Mouse (Mus musculus) forebrain, embryonic 12.5 days (tissue): ENCODE measurements at regions not wholly inside any gene's neighbourhood (a gene's known extent, or its start where the extent isn't known, plus 50 kb on each side); places are given as distances from the start of the nearest gene placed in this dataset.

Experiments used
- ATAC-seq: fragments of 200-750 bp; cut with Nextera tagmentation; 2 replicates; pipeline ENCODE4 v1.8.0; 2017; ENCODE audit warnings: moderate TSS enrichment; ENCODE audit not compliant: low FRiP score
- H3K27ac ChIP-seq: fragments of 300-500 bp; sonication (generic); 2 replicates; pipeline ENCODE4 v1.5.1; 2016; ENCODE audit warnings: mild to moderate bottlenecking
- H3K27me3 ChIP-seq: fragments of 300-500 bp; sonication (generic); 2 replicates; pipeline ENCODE4 v1.6.1; 2016; ENCODE audit warnings: mild to moderate bottlenecking
- H3K36me3 ChIP-seq: fragments of 300-500 bp; sonication (generic); replicated peaks from 2 replicates; pipeline ENCODE4 v1.6.1; 2016; ENCODE audit warnings: mild to moderate bottlenecking
- H3K4me1 ChIP-seq: fragments of 300-500 bp; sonication (generic); 2 replicates; pipeline ENCODE4 v1.6.1; 2016
- H3K4me2 ChIP-seq: fragments of 300-500 bp; sonication (generic); 2 replicates; pipeline ENCODE4 v1.6.1; 2016; ENCODE audit warnings: mild to moderate bottlenecking, moderate library complexity
- H3K4me3 ChIP-seq: fragments of 300-500 bp; sonication (generic); replicated peaks from 2 replicates; pipeline ENCODE4 v1.5.1; 2016; ENCODE audit warnings: mild to moderate bottlenecking
- H3K9ac ChIP-seq: fragments of 300-500 bp; sonication (generic); 2 replicates; pipeline ENCODE4 v1.6.1; 2016; ENCODE audit warnings: mild to moderate bottlenecking
- H3K9me3 ChIP-seq: fragments of 300-500 bp; sonication (generic); 2 replicates; pipeline ENCODE4 v1.6.1; 2016
- WGBS: fragments of 180-500 bp; shearing (Covaris S2); methylation state at CpG from one replicate; pipeline ENCODE4 v1.1.7; 2016; 5-methylcytosine and 5-hydroxymethylcytosine counted together

DNA sequence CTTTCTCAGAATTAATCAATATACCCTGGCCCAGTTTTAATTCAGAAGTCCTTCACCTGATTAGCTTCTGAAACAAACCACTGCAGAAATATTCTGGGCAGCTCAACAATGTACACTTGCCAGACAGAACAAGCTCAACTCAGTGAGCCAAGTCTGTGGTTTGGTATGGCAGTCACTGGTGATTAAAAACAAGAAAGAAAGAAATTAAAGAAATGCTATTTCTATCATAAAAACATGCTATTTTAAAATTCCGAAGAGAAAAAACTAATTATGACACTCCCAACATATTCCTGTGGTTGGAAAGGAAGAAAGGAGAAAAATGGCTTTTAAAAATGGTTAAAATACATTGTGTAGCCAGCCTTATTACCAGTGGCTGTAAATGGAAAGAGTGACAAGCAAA lies 332.1 kb upstream of the Rasgrp1 start:
- H3K27me3 ChIP-seq, result no peaks in the 10 kb centered on the region
- H3K4me2 ChIP-seq, result no peak overlapping the region
- H3K36me3 ChIP-seq, result no peaks in the 10 kb centered on the region
- ATAC-seq, result no peak
- peaks cover 5% of the 10 kb centered on the region; the same call in 1 of the 2 replicates for H3K4me1 ChIP-seq
- no peak overlapping the region for H3K4me3 ChIP-seq
- H3K27ac ChIP-seq, result no peak overlapping the region
- H3K9ac ChIP-seq, result no peak overlapping the region
- 86% methylated on average over 1 of the region's 1 CpGs for WGBS
- H3K9me3 ChIP-seq, result no peaks in the 10 kb centered on the region

DNA sequence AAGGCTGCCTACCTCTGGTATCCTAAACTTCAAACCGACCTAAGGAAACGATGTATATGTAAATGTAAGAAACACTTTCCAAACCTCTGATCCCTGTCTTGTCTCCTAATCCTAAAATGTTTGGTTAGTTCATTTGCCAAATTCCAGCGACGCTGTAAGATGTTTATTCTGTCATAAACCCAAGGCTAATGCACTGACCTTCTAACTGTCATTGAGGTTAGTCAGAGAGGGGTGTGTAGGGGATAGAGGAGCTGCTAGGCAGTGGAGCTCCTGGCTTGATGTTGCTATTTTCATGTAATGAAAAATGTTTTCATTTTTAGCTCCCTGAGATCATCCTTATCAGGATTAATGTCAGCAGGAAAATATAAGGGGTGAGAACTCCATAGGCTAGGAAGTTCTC lies 335.8 kb upstream of the Rasgrp1 start:
- no peak overlapping the region for H3K9ac ChIP-seq
- H3K36me3 ChIP-seq, result no peaks in the 10 kb centered on the region
- no peak overlapping the region for H3K4me2 ChIP-seq
- H3K4me1 ChIP-seq, result peaks cover 5% of the 10 kb centered on the region; the same call in 1 of the 2 replicates
- H3K4me3 ChIP-seq, result no peak overlapping the region
- 80% methylated on average over 4 of the region's 4 CpGs for WGBS
- no peaks in the 10 kb centered on the region for H3K9me3 ChIP-seq
- ATAC-seq, result no peak
- H3K27me3 ChIP-seq, result no peaks in the 10 kb centered on the region
- no peak overlapping the region for H3K27ac ChIP-seq

DNA sequence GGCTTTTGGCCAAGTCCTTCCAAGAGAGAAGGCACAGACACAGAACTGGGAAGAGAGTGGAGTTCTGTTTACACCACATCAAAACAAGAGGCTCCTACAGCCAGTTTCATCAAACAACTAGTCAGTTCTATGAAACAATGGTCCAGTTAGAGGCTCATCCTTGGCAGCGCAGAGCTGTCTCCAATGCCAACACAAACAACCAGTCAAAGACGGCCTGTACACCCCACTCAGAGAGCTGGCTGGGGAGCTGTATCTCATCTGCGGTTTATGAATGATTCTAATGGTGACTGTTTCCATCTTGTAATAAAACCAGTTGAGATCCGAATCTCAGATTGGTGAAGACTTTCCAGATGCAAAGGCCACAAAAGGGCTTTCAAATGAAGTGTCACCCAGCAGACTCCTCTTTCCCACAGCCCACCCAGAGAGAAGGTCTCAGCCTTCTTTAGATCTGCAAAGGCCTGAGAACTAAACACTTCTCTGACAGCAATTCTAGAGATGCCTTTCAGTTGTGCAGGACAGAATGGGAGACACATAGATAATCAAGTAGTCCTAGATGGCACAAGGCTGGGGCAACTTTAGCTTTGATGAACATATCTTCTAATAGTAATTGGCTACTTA lies 343.1 kb upstream of the Rasgrp1 start:
- no peaks in the 10 kb centered on the region for H3K4me1 ChIP-seq
- H3K36me3 ChIP-seq, result no peaks in the 10 kb centered on the region
- no peak overlapping the region for H3K27ac ChIP-seq
- H3K4me2 ChIP-seq, result no peak overlapping the region
- no peaks in the 10 kb centered on the region for H3K9me3 ChIP-seq
- no peak overlapping the region for H3K9ac ChIP-seq
- no peak for ATAC-seq
- 87% methylated on average over 4 of the region's 4 CpGs for WGBS
- no peaks in the 10 kb centered on the region for H3K27me3 ChIP-seq
- H3K4me3 ChIP-seq, result no peak overlapping the region

DNA sequence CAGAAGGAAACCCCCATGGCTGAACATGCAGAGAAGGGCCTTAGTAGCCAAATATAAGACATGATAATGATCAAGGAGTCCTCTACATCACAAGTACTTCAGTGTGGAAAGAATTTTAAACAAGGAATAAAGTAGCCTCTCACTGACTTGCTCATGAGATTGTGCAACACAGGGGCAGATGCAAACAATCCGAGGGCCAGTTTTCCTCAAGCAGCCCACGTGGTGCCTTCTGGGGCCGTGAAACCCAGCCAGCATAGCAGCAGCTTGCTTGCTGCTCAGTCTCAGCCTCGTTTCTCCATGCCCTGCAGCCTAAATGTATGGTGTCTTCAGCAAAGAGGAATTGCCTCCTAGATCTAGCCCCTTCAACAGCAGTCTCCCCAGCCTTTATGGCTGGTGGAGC lies 350.7 kb upstream of the Rasgrp1 start:
- Histone ChIP-seq H3K9ac (no peak overlapping the region), H3K4me1 (no peaks in the 10 kb centered on the region), H3K9me3 (no peaks in the 10 kb centered on the region), H3K36me3 (no peaks in the 10 kb centered on the region), H3K4me3 (no peak overlapping the region), H3K4me2 (no peak overlapping the region), H3K27ac (no peak overlapping the region), H3K27me3 (no peaks in the 10 kb centered on the region)
- no peak for ATAC-seq
- 79% methylated on average over 4 of the region's 4 CpGs for WGBS

DNA sequence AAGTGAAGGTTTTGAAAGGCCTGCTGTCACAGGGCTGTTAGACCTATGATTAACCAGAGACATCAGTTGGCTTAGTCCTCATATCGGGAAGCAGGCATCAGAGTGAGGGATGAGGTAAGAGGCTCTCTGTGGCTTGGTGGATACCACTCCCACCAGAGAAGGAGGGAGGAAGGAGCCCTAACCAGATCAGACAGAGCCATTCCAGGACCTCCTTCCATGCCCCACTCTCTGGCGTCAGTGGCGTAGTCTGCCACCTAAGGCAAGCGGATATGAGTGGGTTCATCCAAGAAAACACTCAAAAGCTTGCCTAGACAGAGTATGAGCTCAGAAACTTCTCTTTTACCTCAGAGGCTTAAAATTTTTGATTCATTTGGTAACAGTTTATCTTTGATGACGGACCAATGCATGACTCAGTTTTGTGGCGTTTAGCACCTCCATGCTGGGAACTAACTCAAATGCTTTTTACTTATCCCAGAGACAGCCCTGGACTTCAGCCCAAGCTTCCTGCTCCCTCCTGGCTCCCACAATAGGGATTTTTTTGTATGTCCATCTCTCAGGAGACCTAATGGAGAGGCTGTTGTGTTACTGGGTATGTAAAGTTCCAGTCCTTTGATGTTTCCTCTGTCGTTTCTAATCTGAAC lies 367.5 kb upstream of the Rasgrp1 start:
- Histone ChIP-seq H3K27ac (no peak overlapping the region), H3K9me3 (no peaks in the 10 kb centered on the region), H3K4me3 (no peak overlapping the region), H3K9ac (no peak overlapping the region), H3K4me2 (no peak overlapping the region), H3K36me3 (no peaks in the 10 kb centered on the region), H3K27me3 (no peaks in the 10 kb centered on the region), H3K4me1 (no peaks in the 10 kb centered on the region)
- 90% methylated on average over 7 of the region's 7 CpGs for WGBS
- ATAC-seq, result no peak

DNA sequence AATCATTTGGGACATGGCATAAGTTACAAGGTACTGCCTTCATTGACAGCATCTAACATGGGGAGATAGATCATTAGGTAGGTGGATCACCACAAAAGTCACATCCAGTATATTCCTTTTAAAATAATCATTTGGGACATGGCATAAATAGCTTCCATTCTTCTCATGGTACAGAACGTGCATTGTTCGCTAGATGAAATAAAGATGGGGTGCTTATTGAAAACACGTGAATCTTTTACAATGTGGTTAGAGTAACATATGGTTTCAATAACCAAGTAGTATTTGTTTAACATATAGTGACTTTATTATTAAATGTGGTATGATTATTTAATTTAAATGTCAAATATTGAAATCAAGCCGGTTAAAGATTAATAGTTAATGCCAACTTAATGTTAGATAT lies 381.3 kb upstream of the Rasgrp1 start:
- ATAC-seq, result no peak
- H3K27ac ChIP-seq, result no peak overlapping the region
- WGBS, result 86% methylated on average over 4 of the region's 4 CpGs

DNA sequence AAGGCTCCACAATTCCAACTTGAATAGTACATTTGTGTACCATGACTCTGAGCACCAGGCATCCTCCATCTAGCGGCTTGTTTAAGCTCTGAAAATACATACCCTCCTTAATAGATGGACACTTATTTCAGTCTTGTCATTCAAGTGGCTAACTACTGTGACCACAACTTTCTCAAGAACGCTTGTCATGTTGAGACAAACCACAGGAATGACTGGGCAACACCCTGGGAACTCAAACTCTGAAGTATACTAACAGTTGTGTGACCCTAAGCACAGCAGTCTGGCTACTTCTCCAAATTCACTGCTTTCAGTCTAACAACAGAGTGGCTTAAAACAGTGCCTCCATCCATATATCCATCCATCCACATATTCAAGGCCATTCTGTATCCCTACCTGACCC lies 380.4 kb upstream of the Thbs1 start:
- no peaks in the 10 kb centered on the region for H3K4me1 ChIP-seq
- H3K9me3 ChIP-seq, result no peaks in the 10 kb centered on the region
- no peak overlapping the region for H3K27ac ChIP-seq
- H3K4me3 ChIP-seq, result no peak overlapping the region
- no peaks in the 10 kb centered on the region for H3K27me3 ChIP-seq
- ATAC-seq, result no peak
- no peak overlapping the region for H3K4me2 ChIP-seq
- no peak overlapping the region for H3K9ac ChIP-seq
- H3K36me3 ChIP-seq, result no peaks in the 10 kb centered on the region
- WGBS, result 82% methylated on average over 2 of the region's 2 CpGs

More for the DNA sequence above, 381.3 kb upstream of the Rasgrp1 start:
- Histone ChIP-seq H3K9ac (no peak overlapping the region), H3K27me3 (no peaks in the 10 kb centered on the region), H3K4me2 (no peak overlapping the region), H3K4me3 (no peak overlapping the region), H3K36me3 (no peaks in the 10 kb centered on the region), H3K4me1 (no peaks in the 10 kb centered on the region), H3K9me3 (no peaks in the 10 kb centered on the region)

DNA sequence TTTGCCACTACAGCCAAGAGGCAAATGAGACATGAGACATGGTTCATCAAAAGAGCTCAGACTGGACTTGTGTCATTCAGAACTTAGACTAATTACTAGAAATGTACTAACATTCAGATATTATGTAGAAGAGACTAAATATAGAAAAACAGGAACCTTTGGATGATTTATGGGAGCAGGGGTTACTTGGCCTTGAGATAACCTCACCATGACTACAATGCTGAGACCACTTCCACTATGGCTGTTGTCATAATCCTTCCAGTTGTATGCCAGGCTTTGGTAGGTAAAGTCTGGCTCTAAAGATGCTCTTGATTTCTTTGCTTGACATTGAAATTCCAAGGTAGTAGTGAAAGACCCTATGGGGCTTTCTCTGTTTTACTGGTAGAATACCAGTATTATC lies 369.3 kb upstream of the Thbs1 start:
- H3K36me3 ChIP-seq, result no peaks in the 10 kb centered on the region

DNA sequence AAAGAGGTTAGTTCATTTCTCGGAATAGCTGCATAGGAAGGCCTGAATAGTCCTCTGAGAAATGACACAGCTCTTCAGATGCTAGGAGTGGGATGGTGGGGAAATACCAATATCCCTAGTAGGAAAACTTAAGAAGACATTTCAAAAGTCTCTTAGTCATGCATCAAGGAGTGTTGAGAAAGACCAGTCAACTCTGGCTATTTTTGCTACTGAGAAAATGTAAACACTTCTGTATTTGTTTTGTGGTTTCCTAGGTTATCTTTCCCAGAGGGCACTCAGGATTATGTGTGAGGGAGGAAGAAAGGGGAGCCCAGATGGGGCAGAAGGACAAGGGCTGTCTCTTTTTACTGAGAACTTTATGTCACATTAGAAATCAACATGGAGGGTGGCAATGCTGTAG lies 367.8 kb upstream of the Thbs1 start:
- Histone ChIP-seq H3K27me3 (no peaks in the 10 kb centered on the region), H3K4me1 (no peaks in the 10 kb centered on the region), H3K4me2 (no peak overlapping the region), H3K36me3 (no peaks in the 10 kb centered on the region), H3K4me3 (no peak overlapping the region), H3K9ac (no peak overlapping the region), H3K27ac (no peak overlapping the region), H3K9me3 (no peaks in the 10 kb centered on the region)
- 88% methylated on average over 1 of the region's 1 CpGs for WGBS
- no peak for ATAC-seq

More for the DNA sequence above, 369.3 kb upstream of the Thbs1 start:
- Histone ChIP-seq H3K27ac (no peak overlapping the region), H3K4me2 (no peak overlapping the region), H3K4me3 (no peak overlapping the region), H3K4me1 (no peaks in the 10 kb centered on the region), H3K27me3 (no peaks in the 10 kb centered on the region), H3K9me3 (no peaks in the 10 kb centered on the region), H3K9ac (no peak overlapping the region)
- ATAC-seq, result no peak

DNA sequence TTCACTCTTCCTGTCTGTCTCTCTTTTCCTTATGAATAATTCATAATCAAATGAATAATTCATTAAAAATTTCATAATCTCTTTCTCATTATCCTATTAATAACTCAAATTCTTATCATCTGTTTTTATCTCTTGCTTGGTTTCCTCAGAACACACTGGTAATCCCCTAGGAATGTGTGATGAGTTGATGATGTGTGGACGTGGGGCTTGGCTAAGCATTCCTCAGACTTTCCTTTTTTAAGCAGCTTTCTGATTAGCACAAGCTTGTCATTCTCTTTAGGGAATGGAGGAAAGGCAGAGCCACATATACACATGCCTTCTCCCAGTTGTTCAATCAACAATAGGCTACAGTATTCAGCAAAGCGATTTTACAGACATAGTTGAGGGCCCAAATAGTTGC lies 365.9 kb upstream of the Thbs1 start:
- Histone ChIP-seq H3K4me2 (no peak overlapping the region), H3K4me1 (no peaks in the 10 kb centered on the region), H3K36me3 (no peaks in the 10 kb centered on the region), H3K27ac (no peak overlapping the region), H3K9ac (no peak overlapping the region), H3K9me3 (no peaks in the 10 kb centered on the region), H3K27me3 (no peaks in the 10 kb centered on the region), H3K4me3 (no peak overlapping the region)
- ATAC-seq, result no peak
- WGBS, result 87% methylated on average over 2 of the region's 2 CpGs

DNA sequence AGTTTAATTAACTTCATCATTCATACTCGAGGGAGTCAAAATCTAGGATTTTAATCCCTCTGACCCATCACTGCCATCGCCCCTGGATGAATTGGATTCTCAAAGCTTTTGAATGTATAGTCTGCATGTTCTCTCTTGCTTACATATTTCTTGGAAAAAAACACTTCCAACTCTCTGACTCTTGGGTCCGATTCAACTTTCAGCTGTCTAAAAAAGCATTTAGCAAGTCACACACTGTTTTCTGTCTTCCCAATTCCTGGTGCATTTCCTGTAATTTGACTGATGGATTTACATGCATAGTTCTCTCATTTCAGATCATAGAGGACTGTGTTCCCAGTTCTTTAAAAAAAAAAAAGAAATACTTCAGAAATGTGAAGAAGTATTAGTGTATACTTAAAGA lies 364.5 kb upstream of the Thbs1 start:
- Histone ChIP-seq H3K36me3 (no peaks in the 10 kb centered on the region), H3K9me3 (no peaks in the 10 kb centered on the region), H3K27me3 (no peaks in the 10 kb centered on the region), H3K4me2 (no peak overlapping the region), H3K4me3 (no peak overlapping the region), H3K9ac (no peak overlapping the region), H3K27ac (no peak overlapping the region), H3K4me1 (no peaks in the 10 kb centered on the region)
- WGBS, result 91% methylated on average over 3 of the region's 3 CpGs
- ATAC-seq, result no peak

DNA sequence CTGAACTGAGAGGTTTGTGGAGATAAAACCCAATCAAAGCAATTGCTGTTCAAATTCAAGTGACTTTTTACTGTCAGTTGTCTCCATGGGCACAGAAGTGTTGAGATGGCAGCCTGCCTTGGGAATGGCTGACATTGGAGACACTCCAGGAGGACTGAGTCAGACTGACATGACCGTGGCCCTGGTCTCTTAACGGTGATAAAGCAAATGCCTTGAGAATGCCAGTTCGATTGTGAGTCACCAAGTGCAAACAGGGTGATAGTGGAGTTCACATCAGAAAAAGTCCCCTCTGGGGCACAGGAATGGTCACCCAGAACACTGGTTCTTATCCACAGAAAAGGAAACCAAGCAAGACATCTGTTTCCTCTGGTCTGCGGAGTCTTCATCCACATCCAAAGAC lies 362.8 kb upstream of the Thbs1 start:
- no peak for ATAC-seq
- Histone ChIP-seq H3K27me3 (no peaks in the 10 kb centered on the region), H3K9ac (no peak overlapping the region), H3K27ac (no peak overlapping the region), H3K4me3 (no peak overlapping the region), H3K4me1 (no peaks in the 10 kb centered on the region), H3K36me3 (no peaks in the 10 kb centered on the region), H3K4me2 (no peak overlapping the region), H3K9me3 (no peaks in the 10 kb centered on the region)
- WGBS, result 85% methylated on average over 4 of the region's 4 CpGs

DNA sequence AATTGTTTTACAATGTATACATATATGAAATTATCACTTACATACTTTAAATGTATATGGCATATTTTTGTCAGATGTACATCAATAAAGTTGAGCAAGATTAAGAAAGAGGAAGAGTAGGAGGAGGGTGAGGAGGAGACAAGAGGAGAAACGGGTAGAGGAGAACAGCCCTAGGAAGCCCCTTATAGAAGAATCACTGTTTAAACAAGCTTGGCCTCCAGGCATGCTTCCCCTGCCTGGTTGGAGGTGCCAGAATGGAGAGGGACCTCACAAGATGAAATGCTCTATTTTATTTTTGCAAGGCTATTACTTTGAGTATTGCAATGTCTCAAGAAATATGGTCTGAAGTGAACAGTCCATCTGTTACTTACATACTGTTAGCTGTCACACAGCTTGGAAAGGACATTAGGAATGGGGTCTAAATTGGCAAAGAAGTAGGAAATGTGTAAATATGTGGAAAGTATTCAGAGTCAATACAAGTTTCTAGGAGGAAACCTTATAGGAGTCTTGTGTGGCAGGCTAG lies 352.1 kb upstream of the Thbs1 start:
- H3K36me3 ChIP-seq, result no peaks in the 10 kb centered on the region
- H3K27ac ChIP-seq, result no peak overlapping the region
- no peak overlapping the region for H3K9ac ChIP-seq
- no peaks in the 10 kb centered on the region for H3K9me3 ChIP-seq
- no peak for ATAC-seq
- H3K27me3 ChIP-seq, result no peaks in the 10 kb centered on the region
- 85% methylated on average over 1 of the region's 1 CpGs for WGBS
- H3K4me3 ChIP-seq, result no peak overlapping the region
- H3K4me1 ChIP-seq, result no peaks in the 10 kb centered on the region
- H3K4me2 ChIP-seq, result no peak overlapping the region
